Mouse (Mus musculus): ENCODE data around the gene Swi5. TPM values are rescaled to one million over a fixed set of nuclear protein-coding genes. Genes with fewer than 3 reads are reported as not detected.

Swi5 gene
- total and polyA plus RNA-seq, 3 experiments: 371 to 480 TPM; not detected in 1

GRCm38 (mm10) chr2:32235886-32236759 lies 51.8 kb downstream of the Swi5 start, which contains the start of gene Pomt1 (continued):
- TF ChIP-seq TBP (IDR thresholded peaks at IDR 0.05; ENCODE audit: low read depth, low read length) (peak; percentile 80), SIN3A (IDR thresholded peaks at IDR 0.05; ENCODE audit: low read length) (peak; percentile 99), RCOR1 (IDR thresholded peaks at IDR 0.05; ENCODE audit: low read depth, low read length) (no peak), RAD21 (IDR thresholded peaks at IDR 0.05; ENCODE audit: low read depth, low read length) (no peak), TCF12 (IDR thresholded peaks at IDR 0.05; ENCODE audit: low read depth, low read length) (peak; percentile 70; the same call in 1 of the 2 replicates), MAX (IDR thresholded peaks at IDR 0.05; ENCODE audit: low read length) (peak; percentile 85), POLR2AphosphoS2 (IDR thresholded peaks at IDR 0.05; ENCODE audit: low read length) (peak; percentile 95), POLR2A (IDR thresholded peaks at IDR 0.05; ENCODE audit: control insufficient read depth in 1 of 2, insufficient read depth in 1 of 2, low read depth in 1 of 2, low read length in 2 of 2, poor library complexity in 1 of 2) (peak; percentile 74 to 97; a peak in 3 of 4 replicates), E2F4 (IDR thresholded peaks at IDR 0.05; ENCODE audit: borderline replicate concordance, low read depth, low read length) (no peak), HCFC1 (IDR thresholded peaks at IDR 0.05; ENCODE audit: low read depth, low read length) (peak; percentile 95)

DNA sequence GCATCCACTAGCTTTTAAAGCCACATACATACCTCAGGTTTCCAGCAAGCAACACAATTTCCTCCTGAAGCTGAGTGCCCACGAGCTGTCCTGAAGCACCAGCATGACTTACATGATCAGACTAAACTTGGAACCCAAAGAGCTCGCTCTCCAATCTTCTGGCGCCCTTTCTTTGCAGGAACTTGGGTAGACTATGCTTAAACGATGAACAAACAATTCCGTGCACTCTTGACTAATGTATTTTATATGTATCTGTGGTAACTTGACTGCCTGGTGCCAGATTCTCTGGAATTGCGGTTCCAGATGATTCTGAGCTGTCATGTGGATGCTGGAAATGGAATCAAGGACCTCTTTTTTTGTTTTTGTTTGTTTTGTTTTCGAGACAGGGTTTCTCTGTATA lies 52.4 kb downstream of the Swi5 start:
- no peaks in the 10 kb centered on the region for H3K9me3 ChIP-seq (replicated peaks; ENCODE audit: insufficient read depth, low read length)
- peaks cover 15 to 29% of the 10 kb centered on the region in 2 experiments for H3K4me1 ChIP-seq (ENCODE audit: control insufficient read depth in 1 of 2, insufficient read depth in 2 of 2, low read length in 2 of 2)
- TF ChIP-seq USF1 (IDR thresholded peaks at IDR 0.05; ENCODE audit: low read depth, low read length): no peak
- no peak for TF ChIP-seq TAL1 (IDR thresholded peaks at IDR 0.05; ENCODE audit: low read length)
- no peak for TF ChIP-seq CTCF (IDR thresholded peaks at IDR 0.05 in 2 of 3, conservative IDR thresholded peaks at IDR 0.05 in 1 of 3; ENCODE audit: control insufficient read depth in 1 of 3, insufficient read depth in 1 of 3, low read depth in 2 of 3, low read length in 3 of 3, poor library complexity in 1 of 3, severe bottlenecking in 1 of 3)
- TF ChIP-seq GATA1 (IDR thresholded peaks at IDR 0.05; ENCODE audit: low read depth, low read length): no peak
- TF ChIP-seq SIN3A (IDR thresholded peaks at IDR 0.05; ENCODE audit: low read length): no peak
- TF ChIP-seq ETS1 (IDR thresholded peaks at IDR 0.05; ENCODE audit: low read depth, low read length): no peak
- TF ChIP-seq HCFC1 (IDR thresholded peaks at IDR 0.05; ENCODE audit: low read depth, low read length): no peak
- no peak for TF ChIP-seq MYC (IDR thresholded peaks at IDR 0.05; ENCODE audit: low read depth, low read length)
- TF ChIP-seq UBTF (IDR thresholded peaks at IDR 0.05; ENCODE audit: borderline replicate concordance, insufficient read depth, low read depth, low read length): no peak
- no peak for TF ChIP-seq POLR2AphosphoS2 (IDR thresholded peaks at IDR 0.05; ENCODE audit: low read length)
- TF ChIP-seq MXI1 (IDR thresholded peaks at IDR 0.05; ENCODE audit: low read depth, low read length): no peak
- no peak for TF ChIP-seq KAT2A (conservative IDR thresholded peaks at IDR 0.05; ENCODE audit: low read depth, low read length)
- TF ChIP-seq USF2 (IDR thresholded peaks at IDR 0.05; ENCODE audit: borderline replicate concordance in 1 of 2, insufficient read depth in 1 of 2, low read depth in 1 of 2, low read length in 2 of 2): no peak
- no peak for TF ChIP-seq RCOR1 (IDR thresholded peaks at IDR 0.05; ENCODE audit: low read depth, low read length)
- H3K79me2 ChIP-seq (ENCODE audit: control insufficient read depth, insufficient read depth, low read length, poor library complexity): peaks cover 4% of the 10 kb centered on the region; the same call in 1 of the 2 replicates
- peak overlapping the region; percentile 78 for H3K9ac ChIP-seq (ENCODE audit: control insufficient read depth, low read depth, low read length, poor library complexity, severe bottlenecking)
- peak overlapping the region; percentile 67 to 70 for H3K4me3 ChIP-seq (ENCODE audit: control insufficient read depth in 1 of 2, insufficient read depth in 1 of 2, low read depth in 2 of 2, low read length in 2 of 2)
- peaks cover 0 to 38% of the 10 kb centered on the region in 2 experiments; a peak in 3 of 4 replicates for H3K36me3 ChIP-seq (ENCODE audit: control insufficient read depth in 1 of 2, insufficient read depth in 2 of 2, low read length in 2 of 2)
- peak overlapping the region; percentile 82 for H3K27ac ChIP-seq (ENCODE audit: control insufficient read depth, low read depth, low read length)
- DNase-seq (ENCODE audit: low read depth, low spot score): peak; percentile 40
- H3K27me3 ChIP-seq (ENCODE audit: control insufficient read depth in 1 of 2, insufficient read depth in 2 of 2, low read length in 2 of 2): no peaks in the 10 kb centered on the region

Other genes starting within 250 kb of the Swi5 start
- gene Fam78a, start 203.2 kb downstream of the Swi5 start, total RNA-seq (2012; rRNA removed): 10.7 and 16.0 TPM in 2 replicates
- 10 to 100 TPM in 1 of 2 experiments, not detected in 1; 17.4 TPM for gene Fam78a, start 203.2 kb downstream of the Swi5 start, polyA plus RNA-seq (2012; ENCODE audit: insufficient read depth in 1 of 2, insufficient read length in 2 of 2, low read depth in 1 of 2, low replicate concordance in 2 of 2, missing spikeins in 1 of 2)
- 7.3 and 7.6 TPM in 2 replicates for gene Plpp7, start 192.5 kb downstream of the Swi5 start, total RNA-seq (2012; rRNA removed)
- gene Plpp7, start 192.5 kb downstream of the Swi5 start, polyA plus RNA-seq (2012; ENCODE audit: insufficient read depth in 1 of 2, insufficient read length in 2 of 2, low read depth in 1 of 2, low replicate concordance in 2 of 2, missing spikeins in 1 of 2): 10 to 100 TPM in 1 of 2 experiments, not detected in 1; 15.1 TPM
- 14.8 and 18.4 TPM in 2 replicates for gene Prrc2b, start 137.0 kb downstream of the Swi5 start, total RNA-seq (2012; rRNA removed)
- 10 to 100 TPM; 42.2 to 42.9 TPM for gene Prrc2b, start 137.0 kb downstream of the Swi5 start, polyA plus RNA-seq (2012; ENCODE audit: insufficient read depth in 1 of 2, insufficient read length in 2 of 2, low read depth in 1 of 2, low replicate concordance in 2 of 2, missing spikeins in 1 of 2)
- 30.7 and 34.2 TPM in 2 replicates for gene Pomt1, start 51.5 kb downstream of the Swi5 start, total RNA-seq (2012; rRNA removed)
- gene Pomt1, start 51.5 kb downstream of the Swi5 start, polyA plus RNA-seq (2012; ENCODE audit: insufficient read depth in 1 of 2, insufficient read length in 2 of 2, low read depth in 1 of 2, low replicate concordance in 2 of 2, missing spikeins in 1 of 2): 10 to 100 TPM in 1 of 2 experiments, not detected in 1; 42.8 TPM
- gene Uck1, start 27.9 kb downstream of the Swi5 start, total RNA-seq (2012; rRNA removed): 60.1 and 73.7 TPM in 2 replicates
- gene Uck1, start 27.9 kb downstream of the Swi5 start, polyA plus RNA-seq (2012; ENCODE audit: insufficient read depth in 1 of 2, insufficient read length in 2 of 2, low read depth in 1 of 2, low replicate concordance in 2 of 2, missing spikeins in 1 of 2): 10 to 100 TPM in 1 of 2 experiments, not detected in 1; 60.6 TPM
- 20.3 TPM in 2 replicates for gene Golga2, start 691 bp downstream of the Swi5 start, total RNA-seq (2012; rRNA removed)
- gene Golga2, start 691 bp downstream of the Swi5 start, polyA plus RNA-seq (2012; ENCODE audit: insufficient read depth in 1 of 2, insufficient read length in 2 of 2, low read depth in 1 of 2, low replicate concordance in 2 of 2, missing spikeins in 1 of 2): 10 to 100 TPM in 1 of 2 experiments, not detected in 1; 38.6 TPM
- 20.7 and 21.6 TPM in 2 replicates for gene Ciz1, start 64.3 kb upstream of the Swi5 start, total RNA-seq (2012; rRNA removed)
- gene Ciz1, start 64.3 kb upstream of the Swi5 start, polyA plus RNA-seq (2012; ENCODE audit: insufficient read depth in 1 of 2, insufficient read length in 2 of 2, low read depth in 1 of 2, low replicate concordance in 2 of 2, missing spikeins in 1 of 2): 10 to 100 TPM in 1 of 2 experiments, not detected in 1; 99.8 TPM
- gene Dnm1, start 65.3 kb upstream of the Swi5 start, total RNA-seq (2012; rRNA removed): 0.42 and 0.49 TPM in 2 replicates
- gene Dnm1, start 65.3 kb upstream of the Swi5 start, polyA plus RNA-seq (2012; ENCODE audit: insufficient read depth in 1 of 2, insufficient read length in 2 of 2, low read depth in 1 of 2, low replicate concordance in 2 of 2, missing spikeins in 1 of 2): 1 to 10 TPM in 1 of 2 experiments, not detected in 1; 5.0 TPM
- 52.3 and 63.5 TPM in 2 replicates for gene 1110008P14Rik, start 93.9 kb upstream of the Swi5 start, total RNA-seq (2012; rRNA removed)
- gene 1110008P14Rik, start 93.9 kb upstream of the Swi5 start, polyA plus RNA-seq (2012; ENCODE audit: insufficient read depth in 1 of 2, insufficient read length in 2 of 2, low read depth in 1 of 2, low replicate concordance in 2 of 2, missing spikeins in 1 of 2): 10 to 100 TPM in 1 of 2 experiments, not detected in 1; 62.9 TPM
- not detected in 2 replicates for gene Lcn2, start 100.2 kb upstream of the Swi5 start, total RNA-seq (2012; rRNA removed)
- not detected for gene Lcn2, start 100.2 kb upstream of the Swi5 start, polyA plus RNA-seq (2012; ENCODE audit: insufficient read depth in 1 of 2, insufficient read length in 2 of 2, low read depth in 1 of 2, low replicate concordance in 2 of 2, missing spikeins in 1 of 2)
- gene Ptges2, start 107.8 kb upstream of the Swi5 start, total RNA-seq (2012; rRNA removed): 30.4 and 33.3 TPM in 2 replicates
- gene Ptges2, start 107.8 kb upstream of the Swi5 start, polyA plus RNA-seq (2012; ENCODE audit: insufficient read depth in 1 of 2, insufficient read length in 2 of 2, low read depth in 1 of 2, low replicate concordance in 2 of 2, missing spikeins in 1 of 2): 100 to 1,000 TPM in 1 of 2 experiments, 10 to 100 TPM in 1; 47.0 to 396 TPM
- 4.4 and 4.9 TPM in 2 replicates for gene Naif1, start 162.4 kb upstream of the Swi5 start, total RNA-seq (2012; rRNA removed)
- gene Naif1, start 162.4 kb upstream of the Swi5 start, polyA plus RNA-seq (2012; ENCODE audit: insufficient read depth in 1 of 2, insufficient read length in 2 of 2, low read depth in 1 of 2, low replicate concordance in 2 of 2, missing spikeins in 1 of 2): 1 to 10 TPM in 1 of 2 experiments, not detected in 1; 8.5 TPM
- gene Slc25a25, start 163.4 kb upstream of the Swi5 start, total RNA-seq (2012; rRNA removed): 28.1 and 32.5 TPM in 2 replicates
- gene Slc25a25, start 163.4 kb upstream of the Swi5 start, polyA plus RNA-seq (2012; ENCODE audit: insufficient read depth in 1 of 2, insufficient read length in 2 of 2, low read depth in 1 of 2, low replicate concordance in 2 of 2, missing spikeins in 1 of 2): 10 to 100 TPM in 1 of 2 experiments, not detected in 1; 22.3 TPM
- gene Fam102a, start 247.3 kb upstream of the Swi5 start, total RNA-seq (2012; rRNA removed): 1.5 and 2.4 TPM in 2 replicates
- 1 to 10 TPM in 1 of 2 experiments, not detected in 1; 1.8 TPM for gene Fam102a, start 247.3 kb upstream of the Swi5 start, polyA plus RNA-seq (2012; ENCODE audit: insufficient read depth in 1 of 2, insufficient read length in 2 of 2, low read depth in 1 of 2, low replicate concordance in 2 of 2, missing spikeins in 1 of 2)